Mouse (Mus musculus) MEL (cell line): Measurements from ENCODE around the gene Tmem132b. TPM values are rescaled to one million over a fixed set of nuclear protein-coding genes. Genes with fewer than 3 reads are reported as not detected.

Source experiments
- DNase-seq: peaks from one replicate; pipeline ENCODE4 v3.0.0; 2011; ENCODE audit warnings: low read depth, low spot score
- H3K27ac ChIP-seq: 2 replicates; pipeline ENCODE4 v1.5.1; 2012; ENCODE audit warnings: low read depth, mild to moderate bottlenecking, control low read depth, low read length, moderate library complexity; ENCODE audit not compliant: control insufficient read depth
- H3K27me3 ChIP-seq, 2 experiments: fragments of 150-350 bp in 1 of 2; sonication (generic) in 1 of 2; 2 replicates each; pipeline ENCODE4 v1.6.1; 2012; ENCODE audit warnings: low read length in 2 of 2, mild to moderate bottlenecking in 2 of 2, improper control_type of control experiment in 1 of 2, moderate library complexity in 1 of 2; ENCODE audit not compliant: insufficient read depth in 2 of 2, control insufficient read depth in 1 of 2
- H3K36me3 ChIP-seq, 2 experiments: 2 replicates each; pipeline ENCODE4 v1.6.1; 2012 to 2014; ENCODE audit warnings: low read length in 2 of 2, improper control_type of control experiment in 1 of 2, inconsistent platforms in 1 of 2, mild to moderate bottlenecking in 1 of 2; ENCODE audit not compliant: insufficient read depth in 2 of 2, control insufficient read depth in 1 of 2
- H3K4me1 ChIP-seq, 2 experiments: fragments of 150-350 bp in 1 of 2; sonication (generic) in 1 of 2; 2 replicates each; pipeline ENCODE4 v1.6.1; 2012; ENCODE audit warnings: low read length in 2 of 2, improper control_type of control experiment in 1 of 2, mild to moderate bottlenecking in 1 of 2; ENCODE audit not compliant: insufficient read depth in 2 of 2, control insufficient read depth in 1 of 2
- H3K4me3 ChIP-seq, 2 experiments: fragments of 150-350 bp in 1 of 2; sonication (generic) in 1 of 2; 2 replicates each; pipeline ENCODE4 v1.5.1; 2012; ENCODE audit warnings: low read depth in 2 of 2, low read length in 2 of 2, mild to moderate bottlenecking in 2 of 2, moderate library complexity in 2 of 2, control low read depth in 1 of 2, improper control_type of control experiment in 1 of 2; ENCODE audit not compliant: control insufficient read depth in 1 of 2, insufficient read depth in 1 of 2
- H3K79me2 ChIP-seq: 2 replicates; pipeline ENCODE4 v1.6.1; 2012; ENCODE audit warnings: mild to moderate bottlenecking, low read length, moderate library complexity; ENCODE audit not compliant: control insufficient read depth, poor library complexity, insufficient read depth
- H3K9ac ChIP-seq: 2 replicates; pipeline ENCODE4 v1.6.1; 2012; ENCODE audit warnings: low read depth, mild to moderate bottlenecking, control low read depth, low read length, moderate library complexity; ENCODE audit not compliant: control insufficient read depth, poor library complexity, severe bottlenecking
- H3K9me3 ChIP-seq: fragments of 150-350 bp; sonication (generic); replicated peaks from 2 replicates; pipeline ENCODE4 v1.6.1; 2012; ENCODE audit warnings: mild to moderate bottlenecking, low read length, improper control_type of control experiment, moderate library complexity; ENCODE audit not compliant: insufficient read depth
- ELF1 ChIP-seq: IDR thresholded peaks from 2 replicates; pipeline ENCODE4 v1.6.1; 2014; ENCODE audit warnings: low read depth, mild to moderate bottlenecking, inconsistent platforms, low read length, improper control_type of control experiment, moderate library complexity
- JUND ChIP-seq: IDR thresholded peaks from 2 replicates; pipeline ENCODE4 v1.6.1; 2011; ENCODE audit warnings: low read depth, mild to moderate bottlenecking, improper control_type of control experiment, low read length
- KAT2A ChIP-seq: conservative IDR thresholded peaks from 2 replicates; pipeline ENCODE4 v1.6.1; 2012; ENCODE audit warnings: low read depth, low read length, improper control_type of control experiment, inconsistent platforms
- MAFK ChIP-seq: IDR thresholded peaks from 2 replicates; pipeline ENCODE4 v1.6.1; 2011; ENCODE audit warnings: low read depth, mild to moderate bottlenecking, low read length, improper control_type of control experiment, borderline replicate concordance
- MYC ChIP-seq: IDR thresholded peaks from 2 replicates; pipeline ENCODE4 v1.6.1; 2011; ENCODE audit warnings: low read depth, mild to moderate bottlenecking, low read length, improper control_type of control experiment, moderate library complexity
- SIN3A ChIP-seq: IDR thresholded peaks from 2 replicates; pipeline ENCODE4 v1.6.1; 2012; ENCODE audit warnings: low read length, improper control_type of control experiment, inconsistent platforms
- USF1 ChIP-seq: IDR thresholded peaks from 2 replicates; pipeline ENCODE4 v1.6.1; 2014; ENCODE audit warnings: low read depth, mild to moderate bottlenecking, inconsistent platforms, low read length, improper control_type of control experiment, moderate library complexity
- USF2 ChIP-seq, 2 experiments: IDR thresholded peaks; 2 replicates each; pipeline ENCODE4 v1.6.1; 2011 to 2012; ENCODE audit warnings: improper control_type of control experiment in 2 of 2, low read length in 2 of 2, borderline replicate concordance in 1 of 2, inconsistent platforms in 1 of 2, low read depth in 1 of 2, mild to moderate bottlenecking in 1 of 2; ENCODE audit not compliant: insufficient read depth in 1 of 2
- polyA plus RNA-seq, 2 experiments: library from polyadenylated mRNA; stranded (reverse) in 1 of 2; unstranded in 1 of 2; fragments of >175 nt in 1 of 2; fragments of >200 nt in 1 of 2; gene quantifications; 2 replicates each; pipeline versions ENCODE4 v1.2.1 to v1.2.4; 2012; ENCODE audit warnings: low replicate concordance in 2 of 2, low read depth in 1 of 2; ENCODE audit not compliant: insufficient read length in 2 of 2, insufficient read depth in 1 of 2, missing spikeins in 1 of 2
- total RNA-seq: library from RNA; depleted of rRNA; stranded (reverse); fragments of 300-350 nt; gene quantifications from 2 replicates; pipeline ENCODE4 v1.2.3, GENCODE M21; 2012; rRNA removed

Gene Tmem132b
- total and polyA plus RNA-seq, 3 experiments, result not detected

GRCm38 (mm10) chr5:125836761-125837160 lies 305.2 kb downstream of the Tmem132b start:
- Histone ChIP-seq H3K27ac (no peak overlapping the region), H3K36me3 (no peaks in the 10 kb centered on the region), H3K9ac (no peak overlapping the region), H3K4me1 (no peaks in the 10 kb centered on the region), H3K27me3 (no peaks in the 10 kb centered on the region; a peak in 1 of 4 replicates)
- no peak for DNase-seq
- TF ChIP-seq KAT2A (no peak), USF1 (no peak), ELF1 (no peak), MAFK (no peak), JUND (no peak), USF2 (IDR thresholded peaks at IDR 0.05; ENCODE audit: borderline replicate concordance in 1 of 2, insufficient read depth in 1 of 2, low read depth in 1 of 2, low read length in 2 of 2) (no peak), MYC (no peak), SIN3A (no peak)
- TF ChIP-seq, all 39 proteins: peak for 0
- H3K9me3 ChIP-seq, result no peaks in the 10 kb centered on the region
- no peaks in the 10 kb centered on the region for H3K79me2 ChIP-seq
- H3K4me3 ChIP-seq, result no peak overlapping the region

Other genes with a start within 250 kb of the Tmem132b start
- gene Scarb1, start 190.7 kb upstream of the Tmem132b start, total RNA-seq, result 51.4 and 53.1 TPM in 2 replicates
- gene Scarb1, start 190.7 kb upstream of the Tmem132b start, polyA plus RNA-seq, result 10 to 100 TPM in 1 of 2 experiments, not detected in 1; 98.3 TPM
- 0.65 TPM in 2 replicates for gene Gm10382, start 142.5 kb upstream of the Tmem132b start, total RNA-seq
- under 1 TPM in 1 of 2 experiments, not detected in 1; 0.96 TPM for gene Gm10382, start 142.5 kb upstream of the Tmem132b start, polyA plus RNA-seq
- gene Ubc, start 141.6 kb upstream of the Tmem132b start, total RNA-seq, result 511 and 526 TPM in 2 replicates
- 1,000 to 10,000 TPM in 1 of 2 experiments, 100 to 1,000 TPM in 1; 113 to 1,075 TPM for gene Ubc, start 141.6 kb upstream of the Tmem132b start, polyA plus RNA-seq
- gene Dhx37, start 97.7 kb upstream of the Tmem132b start, total RNA-seq, result 26.0 and 27.4 TPM in 2 replicates
- 100 to 1,000 TPM in 1 of 2 experiments, 10 to 100 TPM in 1; 55.3 to 549 TPM for gene Dhx37, start 97.7 kb upstream of the Tmem132b start, polyA plus RNA-seq
- gene Bri3bp, start 90.2 kb upstream of the Tmem132b start, total RNA-seq, result 87.6 and 88.6 TPM in 2 replicates
- 100 to 1,000 TPM in 1 of 2 experiments, 10 to 100 TPM in 1; 73.7 to 264 TPM for gene Bri3bp, start 90.2 kb upstream of the Tmem132b start, polyA plus RNA-seq
- gene Aacs, start 56.0 kb upstream of the Tmem132b start, total RNA-seq, result 32.8 and 34.9 TPM in 2 replicates
- gene Aacs, start 56.0 kb upstream of the Tmem132b start, polyA plus RNA-seq, result 10 to 100 TPM in 1 of 2 experiments, not detected in 1; 79.5 TPM